Mouse (Mus musculus) megakaryocyte-erythroid progenitor cell, adult 5-6 weeks (primary cell): ENCODE results near the gene Enpp4. TPM values are rescaled to one million over a fixed set of nuclear protein-coding genes. Genes with fewer than 3 reads are reported as not detected.

ENCODE experiments used
- total RNA-seq, 2 experiments: library from RNA; stranded (forward) in 1 of 2; stranded (reverse) in 1 of 2; fragments of 200-1000, 215-1000 nt in 1 of 2; fragments of >200 nt in 1 of 2; fragmentation: Nextera tagmentation in 1 of 2; gene quantifications; 2 replicates each; pipeline ENCODE4 v1.2.3; 2014 to 2017

The Enpp4 gene
- total RNA-seq, 2 experiments from 2014 or later: 15.3 to 24.9 TPM

Other genes with a start within 250 kb of the Enpp4 start
- 10.6 and 12.2 TPM in 2 replicates for gene Enpp5, start 27.0 kb downstream of the Enpp4 start, total RNA-seq (2014; fragmentation: Nextera tagmentation)
- 30.4 and 30.9 TPM in 2 replicates for gene Enpp5, start 27.0 kb downstream of the Enpp4 start, total RNA-seq (2017)
- gene Clic5, start 82.8 kb upstream of the Enpp4 start, total RNA-seq (2014; fragmentation: Nextera tagmentation): 0.72 TPM in 1 of 2 replicates, not detected in the other
- 0.94 and 1.0 TPM in 2 replicates for gene Clic5, start 82.8 kb upstream of the Enpp4 start, total RNA-seq (2017)